Mouse (Mus musculus) adrenal gland, adult 8-10 months (tissue): Measurements from ENCODE around the gene Nptxr. TPM values are rescaled to one million over a fixed set of nuclear protein-coding genes. Genes with fewer than 3 reads are reported as not detected.

Source experiments
- DNase-seq: peaks from one replicate; pipeline ENCODE4 v3.0.0; 2022
- total RNA-seq, 4 experiments: library from RNA; stranded (reverse); gene quantifications; 2 replicates each; pipeline ENCODE4 v1.2.4; 2022

Nptxr gene
- total RNA-seq, 4 experiments from 2014 or later: 6.4 to 11.9 (median 9.4) TPM

DNA sequence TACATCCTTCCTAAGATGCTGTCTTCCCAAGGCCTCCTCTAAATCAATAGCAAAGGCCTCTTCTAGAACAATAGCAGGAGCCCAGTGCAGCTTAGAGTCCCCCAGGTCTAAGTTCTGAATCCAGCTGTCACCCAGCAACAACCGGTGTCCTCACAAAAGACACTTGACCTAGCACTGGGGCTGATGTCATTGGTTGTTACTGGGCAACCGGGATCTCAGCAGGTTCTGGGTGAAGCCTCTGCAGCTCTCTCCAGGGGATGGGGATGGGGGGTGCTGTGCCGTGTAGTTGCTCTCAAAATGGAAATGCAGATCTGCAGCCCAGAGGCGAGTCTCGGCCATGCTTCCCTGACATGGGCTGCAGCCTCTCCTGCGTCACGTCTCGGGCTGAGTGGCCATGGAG is 16.8 kb downstream of the Nptxr start:
- no peak for DNase-seq

DNA sequence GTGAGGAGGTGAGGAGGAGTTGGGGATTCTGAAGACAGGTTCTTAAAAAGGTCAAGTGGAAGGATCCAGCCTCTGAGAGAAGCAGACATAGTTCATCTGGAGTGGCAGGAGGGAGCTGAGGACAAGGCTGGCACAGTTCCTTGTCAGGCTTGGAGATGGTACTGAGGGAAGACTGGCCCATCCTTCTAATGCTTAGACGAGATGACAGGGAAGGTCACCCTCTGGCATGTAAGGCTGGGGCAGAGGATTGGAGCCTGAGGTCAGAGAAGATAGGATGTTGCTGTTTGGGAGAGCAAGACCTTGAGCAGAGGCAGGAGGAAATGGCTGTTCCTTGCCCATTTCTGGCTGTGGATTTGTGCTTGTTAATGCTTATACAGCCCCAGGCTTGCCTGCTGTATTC is 19.5 kb downstream of the Nptxr start:
- DNase-seq: peak; percentile 44

GRCm38 (mm10) chr15:79777749-79778148 is 26.8 kb downstream of the Nptxr start, which contains the start of gene Dnal4:
Dnal4 (minus strand) TSS chr15:79777849.
- DNase-seq: no peak

- no peak for DNase-seq
Measured at GRCm38 (mm10) chr15:79775662-79776061, 28.9 kb downstream of the Nptxr start.

DNA sequence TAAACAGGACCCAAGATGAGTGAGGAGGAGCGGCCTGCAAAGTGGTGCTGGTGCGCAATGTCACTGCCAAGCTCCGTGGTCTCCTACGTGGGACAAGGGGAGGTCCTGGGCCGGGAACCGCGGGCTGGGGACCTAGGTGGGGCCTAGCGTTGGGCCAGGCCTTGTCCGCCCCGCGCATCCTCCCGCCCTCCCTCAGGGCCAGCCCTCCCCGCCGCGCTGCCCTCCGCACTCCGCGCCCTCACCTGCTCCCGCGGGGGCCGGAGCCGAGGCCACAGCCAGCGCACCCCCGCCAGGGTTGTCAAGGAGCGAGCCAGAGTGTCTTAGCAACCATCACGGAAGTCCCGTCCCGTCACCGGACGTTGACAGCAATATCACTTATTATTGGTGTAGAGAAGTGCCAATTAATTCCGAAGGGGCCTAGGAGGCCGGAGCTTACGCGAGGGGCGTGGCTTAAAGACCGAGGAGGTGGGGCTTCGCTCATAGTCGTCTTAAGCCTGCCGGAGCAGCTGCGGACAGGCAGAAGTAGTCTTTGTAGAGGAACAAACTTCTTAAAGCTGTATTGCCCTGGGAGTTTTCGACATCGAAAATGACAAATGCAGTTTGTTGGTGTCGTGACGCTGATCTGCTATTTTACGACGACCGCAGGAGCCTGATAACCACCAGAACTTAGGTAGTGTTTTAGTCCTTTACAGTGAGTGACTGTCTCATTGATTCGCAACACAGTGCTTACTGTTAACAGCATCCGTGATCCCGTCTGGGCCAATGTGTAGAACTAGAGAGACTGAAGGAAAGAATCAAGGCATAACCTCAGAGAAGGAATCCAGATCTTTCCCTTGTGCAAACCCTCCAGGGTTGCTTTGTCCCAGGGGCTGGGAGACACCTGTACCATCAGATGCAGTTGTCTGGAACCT is 30.2 kb downstream of the Nptxr start:
- peak; percentile 95 for DNase-seq

DNA sequence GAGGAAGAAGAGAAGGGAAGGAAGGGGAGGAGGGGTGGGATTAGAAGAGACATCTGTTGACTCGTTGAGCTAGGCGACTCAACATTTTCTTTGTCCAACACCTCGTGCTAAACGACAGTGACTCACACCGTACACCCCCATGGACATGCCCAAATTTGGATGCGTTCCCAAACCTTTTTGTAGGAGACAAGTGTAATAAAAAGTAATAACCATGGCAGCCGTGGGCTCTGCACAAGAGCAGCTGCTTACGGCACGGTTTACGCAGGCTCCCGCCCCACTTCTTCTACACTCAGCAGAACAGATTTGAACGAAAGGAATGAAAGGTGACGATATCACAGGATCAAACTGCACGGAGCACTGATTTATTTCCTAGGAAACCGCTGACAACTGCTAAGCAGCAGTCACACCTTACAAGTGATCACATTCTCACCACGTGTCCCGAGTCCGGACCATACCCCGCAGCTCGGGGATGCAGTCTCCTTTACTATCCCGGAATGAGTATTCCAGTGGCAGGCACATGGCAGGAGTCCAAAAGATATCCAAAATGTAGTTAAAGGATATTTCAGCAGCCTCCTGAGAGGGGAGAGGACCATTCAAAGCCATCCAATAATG is 33.8 kb downstream of the Nptxr start:
- DNase-seq: no peak

- DNase-seq: no peak
Measured at GRCm38 (mm10) chr15:79768302-79768701, 36.3 kb downstream of the Nptxr start.

DNA sequence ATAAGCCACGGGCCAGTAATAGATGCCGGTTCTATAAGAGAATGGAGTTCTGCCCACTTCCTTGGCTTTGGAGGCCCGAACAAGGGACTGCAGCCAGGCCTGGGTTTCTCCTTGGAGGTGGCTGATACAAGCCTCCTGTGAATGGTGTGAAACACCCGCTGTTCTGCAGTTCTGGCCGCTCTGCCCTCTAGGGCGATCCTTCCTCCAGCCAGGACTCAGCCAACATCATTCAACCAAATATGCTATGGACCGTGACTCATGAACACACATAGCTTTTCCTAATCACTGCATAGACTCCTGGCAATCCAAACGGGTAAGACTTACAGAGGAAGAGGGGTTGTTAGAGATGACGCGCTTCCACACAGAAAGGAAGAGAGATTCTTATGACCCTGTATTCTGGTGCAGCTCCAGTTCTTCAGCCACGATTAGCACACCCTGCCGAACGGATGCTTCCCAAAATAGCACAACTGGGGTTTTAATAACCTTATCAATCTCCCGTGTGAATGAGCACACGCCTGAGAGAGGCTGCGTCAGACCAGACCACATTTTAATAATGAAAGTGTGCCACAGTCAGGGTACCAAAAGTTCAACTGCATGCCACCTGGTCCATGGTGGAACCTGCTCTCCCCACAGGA is 37.1 kb downstream of the Nptxr start:
- DNase-seq: no peak

- no peak for DNase-seq
Measured at GRCm38 (mm10) chr15:79766586-79767071, 37.9 kb downstream of the Nptxr start.

DNA sequence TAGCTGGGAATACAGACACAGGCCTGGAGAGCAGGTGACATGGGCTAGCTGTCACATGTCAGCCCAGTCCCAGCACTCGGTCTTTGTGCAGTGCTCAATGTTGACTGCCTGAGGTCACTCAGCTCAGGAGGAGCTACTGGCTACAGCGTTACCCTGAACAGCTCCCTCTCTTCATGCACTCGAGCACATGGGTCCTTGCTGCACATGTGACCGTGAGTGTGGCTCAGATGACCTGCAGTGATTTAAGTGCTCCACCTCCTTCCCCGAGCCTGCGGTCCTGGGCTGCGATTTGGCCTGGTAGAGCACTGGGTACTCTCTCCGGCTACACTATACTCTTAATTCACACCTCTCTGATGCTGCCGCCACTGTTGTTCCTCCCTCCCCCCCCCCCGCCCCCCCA is 38.4 kb downstream of the Nptxr start:
- DNase-seq: no peak

DNA sequence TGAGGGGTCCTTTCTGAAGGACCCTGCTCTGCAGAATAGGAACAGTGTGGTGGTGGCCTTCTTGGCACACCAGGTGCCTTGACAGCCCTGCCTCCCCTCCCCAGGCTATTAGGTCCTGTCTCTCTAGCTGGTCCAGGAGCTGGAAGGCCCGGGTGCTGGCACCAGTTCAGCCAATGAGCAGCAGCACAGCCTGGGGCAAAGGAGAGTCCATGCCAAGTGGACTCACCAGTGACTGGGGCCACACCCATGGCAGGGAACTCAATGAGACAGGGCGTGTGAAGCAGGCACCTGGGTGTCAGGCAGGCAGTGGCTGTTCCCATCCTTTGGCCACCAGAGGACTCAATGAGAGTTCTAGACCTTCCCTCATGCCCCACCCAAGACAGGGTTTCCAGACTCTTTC is 39.2 kb downstream of the Nptxr start:
- no peak for DNase-seq

DNA sequence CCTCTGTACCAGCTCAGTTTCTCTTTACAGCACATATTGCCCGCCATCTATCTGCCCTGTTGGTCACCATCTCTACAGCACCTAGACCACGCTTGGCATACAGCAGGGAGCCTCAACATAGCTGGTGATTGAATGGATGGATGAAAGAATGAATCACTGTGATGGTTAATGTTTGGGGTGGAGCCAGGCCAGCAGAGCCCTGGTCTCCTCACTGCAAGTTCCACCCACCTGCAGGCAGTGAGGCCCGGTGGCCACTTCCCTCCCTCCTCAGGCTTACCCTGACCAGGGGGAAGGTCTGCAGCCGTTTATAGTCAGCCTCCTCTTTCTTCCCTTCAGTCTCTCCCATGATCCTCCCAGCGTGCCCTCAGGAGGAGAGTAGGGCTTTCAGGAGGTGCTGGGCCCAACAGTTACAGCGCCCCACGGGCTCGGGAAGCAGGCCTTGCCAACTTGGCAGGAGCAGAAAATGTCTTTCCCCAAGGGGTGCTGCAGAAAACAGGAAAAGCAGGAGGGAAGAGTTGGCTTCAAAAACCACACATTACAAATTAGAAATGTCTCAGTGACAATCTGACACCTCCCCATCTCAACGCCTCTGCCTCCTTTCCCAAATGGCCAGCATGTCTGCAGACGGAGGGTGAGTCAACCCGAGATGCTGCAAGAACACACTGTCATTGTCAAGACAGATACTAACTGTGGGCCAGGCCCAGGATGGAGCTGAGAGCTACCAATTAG is 39.9 kb downstream of the Nptxr start:
- DNase-seq: no peak

GRCm38 (mm10) chr15:79763601-79764246 is 40.8 kb downstream of the Nptxr start:
- no peak for DNase-seq

- DNase-seq: no peak
Measured at GRCm38 (mm10) chr15:79763001-79763400, 41.6 kb downstream of the Nptxr start.

GRCm38 (mm10) chr15:79760956-79761355 is 43.6 kb downstream of the Nptxr start:
- DNase-seq: no peak

DNA sequence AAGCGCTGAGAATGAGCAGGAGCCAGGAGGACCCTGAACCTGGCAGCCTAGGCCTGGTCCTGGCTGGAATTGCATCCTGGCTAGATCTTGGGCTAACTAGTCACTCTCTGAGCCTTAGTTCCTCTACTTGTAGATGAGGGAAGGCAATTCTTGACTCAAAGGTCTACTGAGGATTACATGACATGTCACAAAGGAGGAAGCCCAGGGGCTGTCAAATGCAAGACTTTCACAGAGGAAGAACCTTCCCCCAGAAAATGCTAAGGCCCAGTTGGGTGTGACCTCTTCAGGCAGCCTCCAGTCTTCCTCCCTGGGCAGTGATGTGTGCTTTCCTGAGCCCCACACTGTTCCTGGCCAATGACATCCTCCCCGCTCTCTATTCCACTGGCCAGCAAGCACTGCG is 47.4 kb downstream of the Nptxr start:
- DNase-seq: no peak

DNA sequence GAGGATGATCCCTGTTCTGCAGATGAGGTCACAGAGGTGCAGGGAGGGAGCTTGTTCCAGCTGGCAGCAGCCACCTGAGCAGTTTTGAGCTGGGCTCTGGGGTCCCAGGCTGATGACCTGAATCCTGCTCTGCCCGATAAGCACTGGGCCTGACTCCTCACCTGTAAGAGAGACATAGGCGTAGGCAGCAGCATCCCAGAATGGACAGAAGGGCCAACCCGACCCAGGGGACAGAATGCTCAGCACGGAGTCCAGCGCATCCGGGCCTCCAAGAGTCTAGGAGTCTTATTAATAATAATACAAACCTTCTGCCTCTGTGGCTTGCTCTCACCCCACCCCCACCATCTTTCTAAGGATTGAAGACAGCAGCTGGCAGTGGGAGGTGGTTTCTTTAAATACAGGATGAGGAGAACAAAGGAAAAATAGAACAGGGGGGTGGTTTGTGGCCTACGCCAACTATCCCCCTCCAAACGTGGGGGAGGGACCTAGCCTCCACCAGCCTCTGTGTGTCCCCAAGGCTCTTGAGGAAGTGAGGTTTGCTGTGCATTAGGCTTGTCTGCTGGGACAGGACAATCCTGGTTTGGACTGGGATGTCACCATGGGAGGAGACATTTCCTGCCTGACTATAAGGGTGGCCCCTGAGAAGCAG is 48.5 kb downstream of the Nptxr start:
- DNase-seq: no peak

DNA sequence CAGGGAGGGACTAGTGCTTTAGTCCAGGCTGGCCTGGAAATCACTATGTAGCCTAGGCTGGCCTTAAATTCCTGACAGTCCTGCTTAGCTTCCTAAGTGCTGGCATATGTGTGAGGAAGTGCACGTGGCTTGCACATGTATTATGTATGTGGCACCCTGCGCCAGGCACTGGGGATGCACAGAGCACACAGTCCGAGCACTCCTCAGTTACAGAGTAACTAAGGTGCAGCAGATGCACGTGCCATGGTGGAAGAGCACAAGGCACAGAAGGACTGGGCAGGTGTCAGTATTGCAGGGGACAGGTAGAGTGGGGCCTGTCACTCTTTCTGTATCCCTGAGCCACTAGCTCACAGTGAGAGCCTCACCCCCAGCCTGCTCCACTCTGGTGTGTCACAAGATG is 49.4 kb downstream of the Nptxr start:
- no peak for DNase-seq

DNA sequence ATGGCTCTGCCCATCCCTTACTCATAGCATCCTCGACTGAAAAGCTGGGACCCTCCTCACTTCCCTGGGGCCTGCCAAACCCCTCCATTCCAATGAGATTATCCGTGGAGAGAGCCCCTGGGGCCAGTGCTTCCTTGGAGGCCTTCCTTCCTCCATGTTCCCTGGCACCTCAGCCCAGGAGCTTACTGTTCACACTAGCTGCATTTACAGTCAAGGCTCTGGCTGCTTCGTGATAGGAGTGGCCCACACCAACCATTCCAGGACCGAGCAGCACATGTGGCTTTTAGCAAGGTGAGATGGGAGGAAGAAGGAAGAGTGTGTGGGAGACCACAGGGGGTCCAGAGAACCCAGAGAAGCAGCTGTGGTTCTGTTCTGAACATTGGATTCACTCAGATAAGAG is 50.7 kb downstream of the Nptxr start:
- DNase-seq: no peak

DNA sequence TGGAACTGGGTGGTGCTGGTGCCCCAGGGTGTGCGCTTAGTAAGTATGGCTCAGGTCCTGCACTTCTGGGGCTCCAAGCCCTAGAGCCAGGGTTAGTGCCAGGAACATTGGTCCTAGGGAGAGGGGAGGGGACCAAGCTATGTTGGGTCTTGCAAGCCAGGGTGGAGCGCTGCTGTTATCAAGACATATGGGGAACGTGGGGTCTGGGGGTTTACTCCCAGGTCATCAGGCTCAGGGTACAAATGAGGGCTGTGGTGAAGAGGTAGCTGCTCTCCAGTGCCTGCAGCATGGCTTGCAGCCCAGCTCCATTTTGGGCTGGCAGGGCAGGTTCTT is 51.2 kb downstream of the Nptxr start:
- no peak for DNase-seq

- DNase-seq: no peak
Measured at GRCm38 (mm10) chr15:79752742-79753419, 51.7 kb downstream of the Nptxr start.
